Mouse (Mus musculus) lung, postnatal 10 days (tissue): ENCODE measurements around the gene Ces5a.
A peak's percentile ranks its signal among the peaks of the same experiment; 100 is the strongest.

Experiments
- DNase-seq: peaks from one replicate; pipeline ENCODE4 v3.0.0; 2021

Ces5a gene

GRCm38 (mm10) chr8:93535730-93536129 is at the start of gene Ces5a:
TSS of gene Ces5a (minus strand) at chr8:93535830.
- no peak for DNase-seq

- no peak for DNase-seq
Measured at GRCm38 (mm10) chr8:93572841-93573240, 37.2 kb upstream of the Ces5a start.

GRCm38 (mm10) chr8:93572095-93572501 is 36.5 kb upstream of the Ces5a start:
- DNase-seq = peak; percentile 5

GRCm38 (mm10) chr8:93571369-93571985 is 35.8 kb upstream of the Ces5a start:
- peak; percentile 72 for DNase-seq

- DNase-seq = peak; percentile 10
Measured at GRCm38 (mm10) chr8:93570186-93570530, 34.5 kb upstream of the Ces5a start.

- DNase-seq = peak; percentile 80
Measured at GRCm38 (mm10) chr8:93569311-93570185, 33.9 kb upstream of the Ces5a start.

- no peak for DNase-seq
Measured at GRCm38 (mm10) chr8:93568666-93569065, 33.0 kb upstream of the Ces5a start.

- no peak for DNase-seq
Measured at GRCm38 (mm10) chr8:93567086-93567485, 31.5 kb upstream of the Ces5a start.

- no peak for DNase-seq
Measured at GRCm38 (mm10) chr8:93564634-93565033, 29.0 kb upstream of the Ces5a start.

GRCm38 (mm10) chr8:93563551-93563950 is 27.9 kb upstream of the Ces5a start:
- no peak for DNase-seq

- no peak for DNase-seq
Measured at GRCm38 (mm10) chr8:93562557-93563210, 27.1 kb upstream of the Ces5a start.

GRCm38 (mm10) chr8:93561271-93561670 is 25.6 kb upstream of the Ces5a start:
- no peak for DNase-seq

- DNase-seq = no peak
Measured at GRCm38 (mm10) chr8:93559696-93560095, 24.1 kb upstream of the Ces5a start.

- no peak for DNase-seq
Measured at GRCm38 (mm10) chr8:93502634-93503033, 33.0 kb downstream of the Ces5a start.

- no peak for DNase-seq
Measured at GRCm38 (mm10) chr8:93499437-93499836, 36.2 kb downstream of the Ces5a start.

GRCm38 (mm10) chr8:93495330-93495729 is 40.3 kb downstream of the Ces5a start:
- DNase-seq = peak; percentile 48

- no peak for DNase-seq
Measured at GRCm38 (mm10) chr8:93488743-93489142, 46.9 kb downstream of the Ces5a start.

- DNase-seq = no peak
Measured at GRCm38 (mm10) chr8:93478211-93478610, 57.4 kb downstream of the Ces5a start.

GRCm38 (mm10) chr8:93469733-93470132 is 65.9 kb downstream of the Ces5a start:
- peak; percentile 8 for DNase-seq

- DNase-seq = no peak
Measured at GRCm38 (mm10) chr8:93454258-93454877, 81.3 kb downstream of the Ces5a start.
